Mouse (Mus musculus) fibroblast of lung, adult 2 months (primary cell): Measurements from ENCODE around the gene Mpped1.

Experiments used
- DNase-seq: peaks from one replicate; pipeline ENCODE4 v3.0.0-alpha.2; 2011; ENCODE audit warnings: low read depth

The Mpped1 gene

GRCm38 (mm10) chr15:83883821-83884220, 104.6 kb downstream of the Mpped1 start:
- no peak for DNase-seq

- no peak for DNase-seq
Measured at GRCm38 (mm10) chr15:83884291-83884690, 105.0 kb downstream of the Mpped1 start.

GRCm38 (mm10) chr15:83892871-83893270, 113.6 kb downstream of the Mpped1 start:
- no peak for DNase-seq

GRCm38 (mm10) chr15:83894261-83894660, 115.0 kb downstream of the Mpped1 start:
- no peak for DNase-seq

- DNase-seq = no peak
Measured at GRCm38 (mm10) chr15:83896011-83896410, 116.7 kb downstream of the Mpped1 start.

GRCm38 (mm10) chr15:83897286-83897685, 118.0 kb downstream of the Mpped1 start:
- DNase-seq = no peak

GRCm38 (mm10) chr15:83906472-83906871, 127.2 kb downstream of the Mpped1 start:
- no peak for DNase-seq
